Mouse (Mus musculus) Muller cell, postnatal 12 days (primary cell): Measurements from ENCODE around the gene Hist2h3b.
"Not testable (repeated sequence)": the region's sequence is repeated elsewhere in the genome, so short reads cannot be mapped to it uniquely, and the experiment has no call there.

Source experiments
- DNase-seq: peaks from one replicate; pipeline ENCODE4 v3.0.0-alpha.2; 2015; ENCODE audit errors: inconsistent ontology term

Hist2h3b gene

DNA sequence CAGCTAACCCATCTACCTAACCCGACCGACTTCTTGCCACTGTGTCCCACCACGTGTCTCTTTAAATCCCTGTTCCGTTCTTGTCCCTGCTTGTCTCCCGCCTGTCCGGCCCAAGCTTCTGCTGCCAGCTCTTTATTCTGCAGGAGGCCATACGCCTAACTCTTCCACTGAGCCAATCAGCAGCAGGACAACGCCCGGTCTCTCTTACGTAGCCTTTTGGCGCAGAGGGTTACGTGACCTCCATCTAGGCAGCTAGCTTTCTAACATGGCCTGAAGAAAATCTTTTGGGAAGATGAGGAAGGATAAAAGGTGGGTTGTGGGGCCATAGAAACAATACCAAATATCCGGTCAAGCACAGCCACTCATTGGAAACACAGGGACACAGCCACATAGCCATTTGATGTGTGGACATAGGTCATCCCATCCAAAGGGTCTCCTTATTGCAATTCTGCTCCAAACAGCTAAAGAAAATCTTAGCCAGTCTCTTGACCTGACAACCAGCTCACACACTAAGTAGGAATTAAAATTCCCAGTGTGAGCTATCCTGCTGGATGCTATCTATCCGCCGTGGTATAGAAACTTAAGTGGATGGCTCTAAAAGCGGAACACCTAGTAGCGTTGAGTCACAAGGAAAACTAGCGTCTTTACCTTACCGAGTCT is 6.1 kb upstream of the Hist2h3b start:
- peak; percentile 84 for DNase-seq

DNA sequence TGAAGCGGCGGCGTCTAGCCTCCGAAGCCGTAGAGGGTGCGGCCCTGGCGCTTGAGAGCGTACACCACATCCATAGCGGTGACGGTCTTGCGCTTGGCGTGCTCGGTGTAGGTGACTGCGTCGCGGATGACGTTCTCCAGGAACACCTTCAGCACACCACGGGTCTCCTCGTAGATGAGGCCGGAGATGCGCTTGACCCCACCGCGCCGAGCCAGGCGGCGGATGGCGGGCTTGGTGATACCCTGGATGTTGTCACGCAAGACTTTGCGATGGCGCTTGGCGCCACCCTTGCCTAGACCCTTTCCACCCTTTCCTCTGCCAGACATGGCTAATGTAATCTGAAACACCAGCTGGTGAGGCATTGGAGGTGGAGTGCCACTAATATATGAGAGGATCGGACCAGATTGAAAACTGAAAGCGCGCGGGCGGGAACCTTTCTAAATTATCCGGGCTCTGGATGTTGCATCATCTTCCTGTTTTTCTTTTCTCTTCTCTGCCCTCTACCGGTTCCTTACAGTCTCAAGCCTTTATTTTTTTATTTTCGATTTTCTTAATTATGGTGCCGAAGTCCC is 5.4 kb upstream of the Hist2h3b start, which contains the start of gene Hist2h4:
Hist2h4 (minus strand) TSS at position 333 of the 572 bp plus-strand sequence.
- peak; percentile 97 for DNase-seq

DNA sequence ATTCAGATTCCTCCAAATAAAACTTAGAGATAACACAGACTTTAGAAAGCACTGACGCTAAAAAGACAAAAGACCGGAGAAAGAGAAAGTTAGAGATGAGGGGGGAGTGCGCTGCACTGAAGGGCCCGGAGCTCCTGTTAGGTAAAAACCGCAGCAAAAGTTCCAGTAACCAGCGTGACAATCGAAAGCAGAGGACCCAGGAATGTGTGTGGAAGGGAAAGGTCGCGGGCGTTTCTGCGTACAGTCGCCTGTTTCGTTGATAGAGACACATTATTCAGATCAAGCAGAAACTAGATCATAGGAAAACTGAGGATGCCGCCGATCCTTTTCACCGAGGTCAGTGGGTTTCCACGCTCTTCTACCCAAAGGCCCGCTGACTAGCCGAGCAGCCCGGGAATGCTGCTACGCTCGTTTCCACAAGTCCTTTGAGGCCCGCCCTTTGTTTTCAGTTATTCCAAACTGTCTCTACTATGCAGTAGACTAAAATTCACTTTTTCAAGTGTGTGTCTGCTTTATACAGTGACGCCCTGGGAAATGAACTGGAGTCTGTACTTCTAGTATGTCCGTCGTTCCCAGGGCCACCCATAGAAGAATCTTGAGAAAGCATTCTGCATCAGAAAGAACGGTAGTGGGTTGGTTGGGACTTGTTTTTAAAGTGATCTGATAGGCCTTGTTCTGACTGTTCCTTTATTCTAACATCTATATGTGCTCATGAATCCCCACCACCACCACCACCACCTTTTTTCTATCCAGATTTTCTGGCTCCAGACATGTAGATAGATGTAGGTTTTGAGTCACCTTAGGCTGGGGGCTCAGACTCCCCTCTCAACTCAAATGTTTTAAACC is 4.7 kb upstream of the Hist2h3b start:
- no peak for DNase-seq

DNA sequence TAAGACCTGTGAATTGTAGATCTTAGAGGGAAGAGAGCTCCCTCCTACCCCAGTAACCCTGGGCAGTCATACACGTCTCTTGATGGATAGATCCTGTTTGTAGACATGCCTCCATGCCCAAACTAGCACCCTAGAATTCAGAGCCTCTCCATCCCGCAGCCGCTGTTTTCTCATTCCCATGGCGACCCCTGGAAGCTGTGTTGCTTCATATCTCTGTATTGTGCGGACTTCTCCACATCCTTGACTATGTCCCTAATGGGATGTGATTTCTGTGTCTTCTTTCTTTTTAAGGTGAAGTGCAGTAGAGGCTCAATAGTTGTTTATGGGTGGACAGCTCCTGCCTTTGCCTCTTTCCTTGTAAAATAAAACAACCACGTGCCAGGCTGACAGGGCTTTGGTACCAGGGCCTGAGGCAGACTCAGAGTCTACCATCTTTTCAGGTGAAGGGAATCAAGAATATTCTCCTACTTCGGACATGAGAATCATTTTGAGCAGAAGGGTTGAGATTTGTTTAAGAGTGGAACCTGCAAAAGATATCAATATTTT is 4.0 kb upstream of the Hist2h3b start:
- no peak for DNase-seq

DNA sequence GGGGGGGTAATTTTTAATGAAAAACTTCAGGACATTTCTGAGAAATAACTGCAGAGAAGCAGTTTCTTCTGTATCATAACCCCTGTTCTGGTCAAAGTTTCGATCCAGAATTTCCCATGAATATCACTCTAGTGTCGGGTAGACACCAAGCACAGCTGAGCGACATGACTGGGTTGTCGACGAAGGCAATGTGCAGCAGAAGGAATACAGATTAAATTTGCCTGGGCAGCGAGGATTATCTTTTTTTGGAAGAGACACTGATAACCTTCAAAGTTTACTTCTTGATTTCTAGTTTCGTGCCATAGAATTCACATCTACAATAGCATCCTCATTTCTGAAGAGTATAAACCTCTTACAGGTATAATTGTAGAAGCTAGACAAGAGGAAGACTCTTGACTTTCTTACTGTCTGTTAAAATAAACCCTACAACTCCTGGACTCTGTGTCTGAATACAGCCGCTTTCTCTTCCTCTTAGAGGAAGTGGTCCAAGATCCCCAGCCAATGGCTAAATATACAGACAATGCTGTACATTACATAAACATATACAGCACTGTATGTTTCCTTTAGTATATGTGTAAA is 2.2 kb upstream of the Hist2h3b start:
- DNase-seq, result no peak

DNA sequence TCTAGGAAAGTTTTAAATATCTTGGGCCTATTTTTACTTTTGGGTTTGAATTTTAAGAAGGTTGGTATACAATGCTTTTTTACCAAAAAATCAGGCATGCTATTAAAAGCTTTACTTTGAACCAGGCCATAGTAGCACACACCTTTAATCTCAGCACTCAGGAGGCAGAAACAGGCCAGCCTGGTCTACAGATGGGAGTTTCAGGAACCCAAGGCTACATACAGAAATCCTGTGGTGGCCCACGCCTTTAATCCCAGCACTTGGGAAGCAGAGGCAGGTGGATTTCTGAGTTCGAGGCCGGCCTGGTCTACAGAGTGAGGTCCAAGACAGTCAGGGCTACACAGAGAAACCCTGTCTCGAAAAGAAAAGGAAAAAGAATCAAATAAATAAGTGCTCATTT is 913 bp upstream of the Hist2h3b start:
- DNase-seq, result no peak

DNA sequence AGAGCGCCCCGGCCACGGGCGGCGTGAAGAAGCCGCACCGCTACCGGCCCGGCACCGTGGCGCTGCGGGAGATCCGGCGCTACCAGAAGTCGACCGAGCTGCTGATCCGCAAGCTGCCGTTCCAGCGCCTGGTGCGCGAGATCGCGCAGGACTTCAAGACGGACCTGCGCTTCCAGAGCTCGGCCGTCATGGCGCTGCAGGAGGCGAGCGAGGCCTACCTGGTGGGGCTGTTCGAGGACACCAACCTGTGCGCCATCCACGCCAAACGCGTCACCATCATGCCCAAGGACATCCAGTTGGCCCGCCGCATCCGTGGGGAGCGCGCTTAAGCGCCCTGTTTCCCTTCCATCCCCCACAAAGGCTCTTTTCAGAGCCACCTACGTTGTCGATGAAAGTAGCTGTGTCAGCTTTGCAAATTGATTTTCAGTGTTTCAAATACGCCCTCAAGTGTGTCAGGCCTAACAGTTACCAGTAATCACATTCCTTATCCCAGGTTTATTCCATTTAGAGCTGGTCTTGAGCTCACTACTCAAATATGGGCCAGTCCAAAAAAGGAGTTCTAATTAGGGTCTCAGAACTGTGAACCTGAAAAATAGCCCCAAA is 423 bp downstream of the Hist2h3b start:
- DNase-seq, result not testable (repeated sequence)

DNA sequence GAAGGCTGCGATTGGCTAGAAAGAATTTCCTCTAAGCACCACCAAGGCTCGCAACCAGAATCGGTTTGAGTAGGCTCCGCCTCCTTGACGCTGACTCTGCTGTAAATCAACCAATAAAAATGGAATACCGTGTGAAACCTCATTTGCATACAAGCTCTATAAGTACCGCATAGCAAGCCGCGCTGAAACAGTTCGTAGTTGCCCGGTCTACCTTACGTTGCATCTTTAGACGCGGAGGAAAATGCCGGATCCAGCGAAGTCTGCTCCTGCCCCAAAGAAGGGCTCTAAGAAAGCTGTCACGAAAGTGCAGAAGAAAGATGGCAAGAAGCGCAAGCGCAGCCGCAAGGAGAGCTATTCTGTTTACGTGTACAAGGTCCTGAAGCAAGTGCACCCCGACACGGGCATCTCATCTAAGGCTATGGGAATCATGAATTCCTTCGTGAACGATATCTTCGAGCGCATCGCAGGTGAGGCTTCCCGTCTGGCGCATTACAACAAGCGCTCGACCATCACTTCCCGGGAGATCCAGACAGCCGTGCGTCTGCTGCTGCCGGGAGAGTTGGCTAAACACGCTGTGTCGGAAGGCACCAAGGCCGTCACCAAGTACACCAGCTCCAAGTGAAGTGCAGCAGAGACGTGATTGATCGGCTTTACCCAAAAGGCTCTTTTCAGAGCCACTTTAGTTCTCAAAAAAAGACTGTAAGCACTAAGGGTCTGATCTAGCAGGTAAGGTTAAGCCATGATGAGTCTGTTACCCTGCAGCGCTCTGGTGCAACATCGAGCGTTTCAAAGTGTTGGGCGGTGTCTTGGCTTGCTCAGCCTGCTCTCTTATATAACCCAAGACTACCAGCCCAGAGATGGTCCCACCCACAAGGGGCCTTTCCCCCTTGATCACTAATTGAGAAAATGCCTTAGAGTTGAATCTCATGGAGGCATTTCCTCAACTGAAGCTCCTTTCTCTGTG is 1.3 kb downstream of the Hist2h3b start, which contains the start of gene Hist2h2bb:
Hist2h2bb (plus strand) TSS at position 242 of the 964 bp plus-strand sequence.
- peak; percentile 91 for DNase-seq

DNA sequence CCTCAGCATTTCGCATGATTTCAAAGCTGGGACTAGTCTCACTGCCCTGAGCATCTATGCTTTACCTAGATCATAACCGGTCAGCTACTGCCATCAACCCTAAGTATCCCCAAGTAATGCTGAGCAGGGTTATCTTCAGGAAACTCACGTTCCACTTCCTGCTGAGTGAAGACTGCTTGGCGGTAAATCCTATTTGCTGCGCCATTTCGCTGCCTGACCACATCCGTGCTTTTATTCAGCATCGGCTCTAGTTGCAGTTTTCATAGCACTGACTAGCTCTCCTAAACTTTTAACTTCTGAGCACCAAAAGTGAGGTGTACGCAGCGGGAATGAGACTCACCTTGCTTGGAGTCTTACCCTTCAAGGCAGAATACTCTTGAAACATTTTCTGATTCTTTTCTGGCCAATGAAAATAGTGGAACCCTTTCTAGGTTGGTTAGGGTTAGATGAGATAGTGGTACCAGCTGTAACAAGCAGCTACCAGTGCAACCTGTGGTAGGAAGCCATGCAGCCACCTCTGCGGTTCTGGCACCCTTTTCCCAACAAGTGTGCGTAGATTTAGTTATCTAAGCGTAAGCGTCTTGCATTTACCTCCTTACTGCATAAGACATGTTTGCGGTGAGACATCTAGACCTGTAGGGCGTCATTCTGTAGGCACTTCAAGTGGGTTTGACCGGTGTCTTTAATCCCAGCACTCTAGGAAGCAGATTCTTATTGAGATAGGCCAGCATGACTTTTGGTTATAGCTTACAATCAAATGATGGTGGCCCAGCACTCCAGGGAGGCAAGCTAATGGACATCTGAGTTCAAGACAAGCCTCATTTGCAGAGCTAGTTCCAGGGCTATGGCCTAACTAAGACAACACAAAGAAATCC is 5.4 kb downstream of the Hist2h3b start:
- DNase-seq, result no peak

DNA sequence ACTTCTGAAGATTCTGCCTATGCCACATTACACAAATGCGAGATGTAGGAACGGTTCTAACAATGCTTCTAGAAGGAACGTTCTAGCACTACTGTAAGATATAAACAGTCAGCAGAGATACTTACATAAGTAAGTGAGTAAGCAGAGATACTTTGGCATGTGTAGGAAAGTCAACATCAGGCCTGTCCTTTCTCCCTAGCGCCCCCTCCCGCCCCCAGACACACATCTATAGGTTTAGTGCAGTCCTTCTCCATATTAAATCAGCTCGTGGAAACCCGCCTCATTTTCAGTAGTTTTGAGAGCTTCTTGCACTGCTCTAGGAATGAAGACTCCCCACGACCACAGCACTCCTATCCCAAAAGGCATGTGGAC is 9.0 kb downstream of the Hist2h3b start:
- no peak for DNase-seq

DNA sequence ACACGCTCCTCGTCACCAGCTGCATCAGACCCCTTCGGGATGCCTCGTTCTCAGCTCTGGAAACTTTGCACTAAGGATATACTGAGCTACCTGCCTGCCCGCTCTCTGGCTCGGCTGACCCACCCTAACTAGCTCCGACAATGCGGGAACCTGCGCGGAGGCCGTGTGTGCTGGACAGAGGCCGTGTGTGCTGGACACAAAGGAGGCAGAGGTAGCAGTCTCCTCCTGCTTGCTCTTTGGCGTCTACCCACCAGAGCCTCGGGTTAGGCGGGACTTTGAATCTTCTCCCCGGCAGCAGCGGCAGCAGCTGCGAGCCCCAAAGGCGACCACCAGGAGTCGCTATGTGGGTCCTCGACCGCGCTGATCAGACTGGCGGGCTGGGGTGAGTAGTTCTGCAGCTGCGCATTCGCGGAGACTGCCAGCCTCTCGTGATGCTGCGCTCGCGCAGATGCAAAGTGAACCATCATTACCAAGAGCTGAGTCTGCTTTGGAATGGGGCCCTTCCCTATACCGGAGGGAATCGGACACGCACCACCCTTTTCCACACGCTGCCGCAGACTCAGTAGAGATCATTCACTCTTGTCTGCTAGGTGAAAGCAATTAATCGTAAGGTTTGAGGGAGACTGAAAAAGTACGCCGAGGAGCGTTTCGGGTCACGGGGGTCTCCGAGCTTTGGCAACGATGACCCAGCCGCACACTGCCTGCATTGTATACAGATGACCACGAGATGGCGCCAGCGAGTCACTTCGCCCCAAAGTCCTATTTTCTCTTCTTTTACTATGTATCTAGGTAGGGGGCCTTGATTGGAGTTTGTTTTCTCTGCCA is 9.6 kb downstream of the Hist2h3b start:
- DNase-seq, result peak; percentile 86

DNA sequence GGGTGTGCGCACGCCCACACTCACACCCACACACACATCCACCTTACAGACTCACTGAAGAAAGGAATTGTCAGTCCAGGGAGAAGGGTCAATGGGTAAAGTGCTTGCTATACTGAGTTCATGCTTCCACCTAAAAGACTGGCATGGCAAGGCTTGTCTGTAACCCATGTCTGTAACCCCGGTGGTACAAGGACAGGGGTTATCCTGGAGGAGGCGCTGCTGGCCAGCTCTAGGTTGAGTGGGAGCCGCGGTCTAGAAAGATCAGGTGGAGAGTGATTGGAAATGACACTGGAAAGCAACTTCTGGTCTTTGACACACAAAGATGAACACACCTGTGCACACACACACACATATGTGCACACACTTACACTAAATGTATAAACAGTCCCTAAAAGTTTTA is 12.2 kb downstream of the Hist2h3b start:
- DNase-seq, result no peak

DNA sequence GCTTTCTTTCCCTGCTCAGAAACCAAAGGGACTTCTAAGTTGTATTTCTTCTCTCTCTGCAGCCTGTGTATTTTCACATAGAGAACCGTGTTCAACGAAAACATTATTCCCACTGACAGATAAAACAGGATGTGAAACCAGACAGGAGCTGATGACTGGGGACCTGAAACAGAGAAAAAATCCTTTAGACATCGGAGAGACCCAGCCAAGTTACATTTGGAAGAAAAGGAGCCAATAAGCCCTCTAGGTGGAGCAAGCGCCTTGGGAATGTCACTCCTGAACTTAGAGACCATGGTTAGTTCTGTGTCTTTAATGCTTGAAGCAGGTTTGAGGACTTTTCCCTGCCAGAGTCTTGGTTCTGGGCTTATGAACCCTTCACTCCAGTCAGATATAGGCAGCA is 16.0 kb downstream of the Hist2h3b start:
- peak; percentile 62 for DNase-seq

DNA sequence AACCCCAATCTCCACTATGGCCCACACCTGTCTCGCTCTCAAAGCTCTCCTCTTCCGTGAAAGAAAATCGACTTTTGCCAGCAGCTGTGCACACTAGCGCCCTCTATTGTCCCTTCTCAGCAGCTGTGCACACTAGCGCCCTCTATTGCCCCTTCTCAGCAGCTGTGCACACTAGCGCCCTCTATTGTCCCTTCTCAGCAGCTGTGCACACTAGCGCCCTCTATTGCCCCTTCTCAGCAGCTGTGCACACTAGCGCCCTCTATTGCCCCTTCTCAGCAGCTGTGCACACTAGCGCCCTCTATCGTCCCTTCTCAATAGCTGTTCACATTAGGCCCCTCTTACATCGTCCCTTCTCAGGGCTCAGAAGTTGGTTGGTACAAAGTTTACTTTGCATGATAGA is 18.9 kb downstream of the Hist2h3b start:
- DNase-seq, result not testable (repeated sequence)

DNA sequence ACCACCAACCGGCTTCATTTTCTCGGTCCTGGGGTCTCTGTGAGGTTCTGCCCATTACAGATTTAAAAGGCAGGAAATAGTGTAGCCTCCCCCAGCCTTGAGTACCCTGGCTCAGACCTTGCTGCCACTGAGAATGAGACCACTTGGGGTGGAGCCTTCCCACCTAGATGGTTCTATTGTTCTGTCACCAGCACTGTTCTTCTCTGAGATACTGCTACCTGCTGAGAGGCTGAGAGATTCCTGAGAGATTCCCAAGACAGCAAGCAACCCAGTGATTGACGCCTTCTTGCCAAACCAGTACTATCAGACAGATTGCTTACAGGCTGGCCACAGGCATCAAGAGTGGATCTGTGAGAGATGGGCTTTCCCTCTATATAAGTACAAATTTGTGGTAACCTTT is 20.7 kb downstream of the Hist2h3b start:
- DNase-seq, result no peak

DNA sequence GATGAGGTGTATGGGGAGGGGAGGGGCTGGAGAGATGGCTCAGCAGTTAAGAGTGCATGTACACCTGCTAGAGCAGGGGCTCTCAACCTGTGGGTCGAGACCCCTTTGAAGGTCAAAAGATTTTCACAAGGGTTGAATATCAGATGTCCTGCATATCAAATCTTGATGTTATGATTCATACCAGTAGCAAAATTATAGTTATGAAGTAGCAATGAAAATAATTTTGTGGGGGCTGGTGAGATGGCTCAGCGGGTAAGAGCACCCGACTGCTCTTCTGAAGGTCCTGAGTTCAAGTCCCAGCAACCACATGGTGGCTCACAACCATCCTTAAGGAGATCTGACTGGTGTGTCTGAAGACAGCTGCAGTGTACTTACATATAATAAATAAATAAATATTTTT is 22.3 kb downstream of the Hist2h3b start:
- DNase-seq, result not testable (repeated sequence)

DNA sequence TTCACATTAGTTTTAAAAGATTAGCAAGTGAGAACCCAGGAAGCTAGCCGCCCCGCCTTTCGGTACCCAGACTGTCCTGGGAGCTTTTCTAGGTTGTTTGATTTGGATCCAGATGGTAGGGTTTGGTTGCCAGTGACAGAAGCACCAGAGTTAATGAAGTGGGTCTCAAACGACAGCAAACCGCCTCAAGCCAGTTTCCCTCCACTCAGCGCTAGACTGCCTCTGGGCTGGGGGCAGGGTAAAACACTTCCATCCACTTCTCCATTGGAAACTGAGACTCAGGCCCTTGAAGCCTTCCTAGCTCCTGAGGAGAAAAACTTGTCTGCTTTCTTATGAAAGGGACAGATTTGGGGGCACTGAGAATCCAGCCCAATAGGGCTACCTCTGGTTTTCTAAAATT is 24.2 kb downstream of the Hist2h3b start:
- no peak for DNase-seq

DNA sequence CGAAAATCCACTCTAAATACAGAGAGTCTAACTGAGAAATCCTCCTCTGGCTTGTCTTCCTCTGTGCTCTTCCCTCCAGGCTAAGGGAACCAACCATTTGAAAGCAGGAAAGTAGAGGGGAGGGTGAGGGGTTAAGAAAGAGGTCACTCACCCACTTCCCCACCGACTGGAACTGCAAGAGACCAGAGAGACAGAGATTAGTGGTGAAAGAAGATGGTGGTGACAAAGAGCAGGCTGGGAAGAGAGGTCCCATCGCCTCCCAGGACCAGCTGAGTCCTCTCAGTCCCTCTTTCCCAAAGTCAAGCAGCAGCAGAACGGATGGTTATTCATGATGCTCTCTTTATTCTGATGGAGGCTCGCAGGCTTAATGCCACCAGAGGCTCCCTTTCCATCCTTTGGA is 24.9 kb downstream of the Hist2h3b start:
- no peak for DNase-seq

DNA sequence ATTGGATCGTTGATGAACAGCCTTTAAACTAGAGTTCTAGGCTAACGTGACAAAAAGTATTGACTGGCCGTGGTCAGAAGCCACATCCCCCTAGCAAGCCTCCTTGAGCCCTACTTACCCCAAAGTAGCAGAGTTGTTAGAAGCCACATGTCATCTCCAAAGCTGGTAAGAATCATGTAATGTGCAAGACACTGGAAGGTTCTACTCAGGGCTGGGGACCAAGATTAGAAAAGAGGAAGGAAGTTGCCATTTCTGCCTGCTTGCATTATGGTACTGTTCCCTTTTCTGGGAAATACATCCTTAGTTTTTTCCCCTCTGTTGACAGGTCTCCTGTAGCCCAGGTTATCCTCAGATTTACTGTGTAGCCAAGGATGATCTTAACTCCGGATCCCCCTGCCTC is 25.3 kb downstream of the Hist2h3b start, which contains the start of gene Fcgr1:
Fcgr1 (minus strand) TSS at position 183 of the 400 bp plus-strand sequence.
- DNase-seq, result no peak
